Mouse (Mus musculus): ENCODE measurements around the gene Olfr557. TPM values are rescaled to one million over a fixed set of nuclear protein-coding genes. Genes with fewer than 3 reads are reported as not detected.

The Olfr557 gene
- total RNA-seq, 1 experiment = not detected

DNA sequence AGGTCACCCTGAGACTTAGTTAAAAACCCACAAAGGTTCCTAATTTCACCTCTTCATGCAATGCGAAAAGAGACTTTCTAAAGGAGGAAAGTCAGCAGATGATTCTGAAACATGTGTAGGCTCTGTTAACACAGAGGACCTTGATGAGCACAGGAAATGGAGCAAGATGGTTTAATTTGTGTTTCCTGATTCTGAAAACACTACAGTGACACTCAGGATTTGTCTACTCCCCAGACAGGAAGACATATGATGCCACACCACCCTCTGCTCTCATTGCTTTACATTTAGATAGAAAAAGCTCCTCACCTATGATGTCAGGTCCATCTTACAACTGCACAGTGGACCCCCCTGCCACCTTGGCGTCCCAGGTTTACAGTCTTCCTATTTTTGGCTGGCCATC is 19.5 kb upstream of the Olfr557 start:
- Histone ChIP-seq H3K9me3 (ENCODE audit: control insufficient read depth, insufficient read depth, low read depth, low read length) (no peaks in the 10 kb centered on the region), H3K4me3 (ENCODE audit: insufficient read depth in 1 of 2, low read depth in 1 of 2, low read length in 2 of 2, poor library complexity in 1 of 2, severe bottlenecking in 1 of 2) (no peak overlapping the region), H3K9ac (ENCODE audit: insufficient read depth, low read depth, low read length, poor library complexity, severe bottlenecking) (no peak overlapping the region), H3K4me1 (ENCODE audit: control insufficient read depth in 2 of 2, insufficient read depth in 2 of 2, low read length in 2 of 2, poor library complexity in 1 of 2) (no peaks in the 10 kb centered on the region), H3K27ac (ENCODE audit: insufficient read depth, low read depth, low read length, poor library complexity, severe bottlenecking) (no peak overlapping the region), H3K36me3 (ENCODE audit: control insufficient read depth, insufficient read depth, low read length, poor library complexity, severe bottlenecking) (no peaks in the 10 kb centered on the region)
- DNase-seq (ENCODE audit: low read depth, low spot score) = no peak
- no peak for TF ChIP-seq ZNF384 (IDR thresholded peaks at IDR 0.05; ENCODE audit: low read depth, low read length)
- no peak for TF ChIP-seq CHD2 (IDR thresholded peaks at IDR 0.05; ENCODE audit: low read depth, low read length)
- no peak for TF ChIP-seq ZC3H11A (IDR thresholded peaks at IDR 0.05; ENCODE audit: borderline replicate concordance, low read depth, low read length)
- no peak for TF ChIP-seq HCFC1 (IDR thresholded peaks at IDR 0.05; ENCODE audit: borderline replicate concordance, insufficient read depth, low read length)
- in situ Hi-C loops (cut with MboI; ENCODE audit: low sequenced_read_pairs in 2 of 2, unreplicated experiment in 2 of 2) = no loop called here

- DNase-seq (ENCODE audit: low read depth, low spot score) = no peak
- H3K27ac ChIP-seq (ENCODE audit: insufficient read depth, low read depth, low read length, poor library complexity, severe bottlenecking) = no peak overlapping the region
- no peak overlapping the region for H3K4me3 ChIP-seq (ENCODE audit: insufficient read depth in 1 of 2, low read depth in 1 of 2, low read length in 2 of 2, poor library complexity in 1 of 2, severe bottlenecking in 1 of 2)
- in situ Hi-C loops (cut with MboI; ENCODE audit: low sequenced_read_pairs in 2 of 2, unreplicated experiment in 2 of 2) = no loop called here
- no peak for TF ChIP-seq ZNF384 (IDR thresholded peaks at IDR 0.05; ENCODE audit: low read depth, low read length)
- TF ChIP-seq MAFK (IDR thresholded peaks at IDR 0.05; ENCODE audit: insufficient read depth, low read depth, low read length) = no peak
- TF ChIP-seq HCFC1 (IDR thresholded peaks at IDR 0.05; ENCODE audit: borderline replicate concordance, insufficient read depth, low read length) = no peak
- no peak for TF ChIP-seq ZC3H11A (IDR thresholded peaks at IDR 0.05; ENCODE audit: borderline replicate concordance, low read depth, low read length)
- TF ChIP-seq CHD2 (IDR thresholded peaks at IDR 0.05; ENCODE audit: low read depth, low read length) = no peak
- no peak overlapping the region for H3K9ac ChIP-seq (ENCODE audit: insufficient read depth, low read depth, low read length, poor library complexity, severe bottlenecking)
- H3K9me3 ChIP-seq (ENCODE audit: control insufficient read depth, insufficient read depth, low read depth, low read length) = no peaks in the 10 kb centered on the region
- no peaks in the 10 kb centered on the region; a peak in 1 of 4 replicates for H3K4me1 ChIP-seq (ENCODE audit: control insufficient read depth in 2 of 2, insufficient read depth in 2 of 2, low read length in 2 of 2, poor library complexity in 1 of 2)
- H3K36me3 ChIP-seq (ENCODE audit: control insufficient read depth, insufficient read depth, low read length, poor library complexity, severe bottlenecking) = peaks cover 2% of the 10 kb centered on the region; the same call in 1 of the 2 replicates
Measured at GRCm38 (mm10) chr7:102681916-102682315, 13.8 kb upstream of the Olfr557 start.

- Histone ChIP-seq H3K4me1 (ENCODE audit: control insufficient read depth in 2 of 2, insufficient read depth in 2 of 2, low read length in 2 of 2, poor library complexity in 1 of 2) (no peaks in the 10 kb centered on the region; a peak in 1 of 4 replicates), H3K4me3 (ENCODE audit: insufficient read depth in 1 of 2, low read depth in 1 of 2, low read length in 2 of 2, poor library complexity in 1 of 2, severe bottlenecking in 1 of 2) (peak within 1 kb of the TSS; percentile 71 to 80), H3K9ac (ENCODE audit: insufficient read depth, low read depth, low read length, poor library complexity, severe bottlenecking) (peak within 1 kb of the TSS; percentile 74), H3K9me3 (ENCODE audit: control insufficient read depth, insufficient read depth, low read depth, low read length) (no peaks in the 10 kb centered on the region), H3K36me3 (ENCODE audit: control insufficient read depth, insufficient read depth, low read length, poor library complexity, severe bottlenecking) (no peaks in the 10 kb centered on the region), H3K27ac (ENCODE audit: insufficient read depth, low read depth, low read length, poor library complexity, severe bottlenecking) (no peak within 1 kb of the TSS)
- in situ Hi-C loops (cut with MboI; ENCODE audit: low sequenced_read_pairs in 2 of 2, unreplicated experiment in 2 of 2) = no loop called here
- TF ChIP-seq ZNF384 (IDR thresholded peaks at IDR 0.05; ENCODE audit: low read depth, low read length) (no peak), ZC3H11A (IDR thresholded peaks at IDR 0.05; ENCODE audit: borderline replicate concordance, low read depth, low read length) (no peak), CHD2 (IDR thresholded peaks at IDR 0.05; ENCODE audit: low read depth, low read length) (0 out of 2 replicates have a peak, but pooled peaks have one; percentile 27), HCFC1 (IDR thresholded peaks at IDR 0.05; ENCODE audit: borderline replicate concordance, insufficient read depth, low read length) (0 out of 2 replicates have a peak, but pooled peaks have one; percentile 19), MAFK (IDR thresholded peaks at IDR 0.05; ENCODE audit: insufficient read depth, low read depth, low read length) (no peak)
- DNase-seq (ENCODE audit: low read depth, low spot score) = peak; percentile 75
Measured at GRCm38 (mm10) chr7:102686944-102687501, 8.7 kb upstream of the Olfr557 start, which contains the start of gene Trim68. TSS of gene Trim68 (minus strand) at chr7:102687327.

GRCm38 (mm10) chr7:102698461-102698860 is 2.8 kb downstream of the Olfr557 start:
- DNase-seq (ENCODE audit: low read depth, low spot score) = no peak
- in situ Hi-C loops (cut with MboI; ENCODE audit: low sequenced_read_pairs in 2 of 2, unreplicated experiment in 2 of 2) = no loop called here
- H3K27ac ChIP-seq (ENCODE audit: insufficient read depth, low read depth, low read length, poor library complexity, severe bottlenecking) = no peak overlapping the region
- H3K36me3 ChIP-seq (ENCODE audit: control insufficient read depth, insufficient read depth, low read length, poor library complexity, severe bottlenecking) = no peaks in the 10 kb centered on the region
- H3K9ac ChIP-seq (ENCODE audit: insufficient read depth, low read depth, low read length, poor library complexity, severe bottlenecking) = no peak overlapping the region
- TF ChIP-seq HCFC1 (IDR thresholded peaks at IDR 0.05; ENCODE audit: borderline replicate concordance, insufficient read depth, low read length) (no peak), CHD2 (IDR thresholded peaks at IDR 0.05; ENCODE audit: low read depth, low read length) (no peak), MAFK (IDR thresholded peaks at IDR 0.05; ENCODE audit: insufficient read depth, low read depth, low read length) (no peak), ZNF384 (IDR thresholded peaks at IDR 0.05; ENCODE audit: low read depth, low read length) (no peak), ZC3H11A (IDR thresholded peaks at IDR 0.05; ENCODE audit: borderline replicate concordance, low read depth, low read length) (no peak)
- no peaks in the 10 kb centered on the region for H3K4me1 ChIP-seq (ENCODE audit: control insufficient read depth in 2 of 2, insufficient read depth in 2 of 2, low read length in 2 of 2, poor library complexity in 1 of 2)
- H3K4me3 ChIP-seq (ENCODE audit: insufficient read depth in 1 of 2, low read depth in 1 of 2, low read length in 2 of 2, poor library complexity in 1 of 2, severe bottlenecking in 1 of 2) = no peak overlapping the region
- no peaks in the 10 kb centered on the region for H3K9me3 ChIP-seq (ENCODE audit: control insufficient read depth, insufficient read depth, low read depth, low read length)

Data from ES-E14 (cell line).